Mouse (Mus musculus) CH12.LX (cell line): ENCODE measurements at regions not wholly inside any gene's neighbourhood (a gene's known extent, or its start where the extent isn't known, plus 50 kb on each side); places are given as distances from the start of the nearest gene placed in this dataset.

Source experiments
- DNase-seq: peaks from one replicate; pipeline ENCODE4 v3.0.0-alpha.2; 2013; ENCODE audit errors: extremely low read depth
- H3K27ac ChIP-seq: 2 replicates; pipeline ENCODE4 v1.5.1; 2012; ENCODE audit warnings: low read depth, mild to moderate bottlenecking, control low read depth, moderate library complexity; ENCODE audit not compliant: insufficient read depth
- H3K27me3 ChIP-seq: replicated peaks from 2 replicates; pipeline ENCODE3; 2012; ENCODE audit warnings: inconsistent platforms
- H3K36me3 ChIP-seq, 2 experiments: replicated peaks in 1 of 2; 2 replicates each; pipeline versions ENCODE3 to v1.6.1; 2012; ENCODE audit warnings: inconsistent platforms in 1 of 2, low read length in 1 of 2, mild to moderate bottlenecking in 1 of 2, mixed read lengths in 1 of 2, moderate library complexity in 1 of 2; ENCODE audit not compliant: control insufficient read depth in 1 of 2, insufficient read depth in 1 of 2
- H3K4me1 ChIP-seq, 2 experiments: 2 replicates each; pipeline ENCODE4 v1.6.1; 2012; ENCODE audit warnings: inconsistent platforms in 1 of 2, moderate library complexity in 1 of 2; ENCODE audit not compliant: insufficient read depth in 2 of 2, control insufficient read depth in 1 of 2
- H3K4me2 ChIP-seq: 2 replicates; pipeline ENCODE4 v1.6.1; 2012; ENCODE audit warnings: low read depth, mild to moderate bottlenecking, control low read depth; ENCODE audit not compliant: poor library complexity, insufficient read depth, severe bottlenecking
- H3K4me3 ChIP-seq, 3 experiments: fragments of 150-350 bp in 1 of 3; sonication (generic) in 1 of 3; replicated peaks in 1 of 3; 2 replicates each; pipeline versions ENCODE3 to v1.5.1; 2011 to 2012; ENCODE audit warnings: low read depth in 2 of 3, low read length in 2 of 3, mild to moderate bottlenecking in 2 of 3, moderate library complexity in 2 of 3, control low read depth in 1 of 3, improper control_type of control experiment in 1 of 3, inconsistent platforms in 1 of 3, mixed read lengths in 1 of 3; ENCODE audit not compliant: poor library complexity in 1 of 3
- H3K79me2 ChIP-seq: replicated peaks from 2 replicates; pipeline ENCODE4 v1.6.1; 2012; ENCODE audit warnings: mild to moderate bottlenecking, moderate library complexity; ENCODE audit not compliant: control insufficient read depth, poor library complexity, insufficient read depth, severe bottlenecking; ENCODE audit errors: extremely low read depth
- H3K9ac ChIP-seq: 2 replicates; pipeline ENCODE4 v1.6.1; 2012; ENCODE audit warnings: low read depth, mild to moderate bottlenecking, control low read depth, moderate library complexity; ENCODE audit not compliant: insufficient read depth
- H3K9me3 ChIP-seq: replicated peaks from 2 replicates; pipeline ENCODE3; 2012; ENCODE audit warnings: low read length, inconsistent platforms, mixed read lengths
- CHD1 ChIP-seq: IDR thresholded peaks from 2 replicates; pipeline ENCODE4 v1.6.1; 2012; ENCODE audit warnings: low read depth, low read length, improper control_type of control experiment, inconsistent platforms
- CHD2 ChIP-seq: IDR thresholded peaks from 2 replicates; pipeline ENCODE4 v1.6.1; 2011; ENCODE audit warnings: low read length, improper control_type of control experiment
- ETS1 ChIP-seq: conservative IDR thresholded peaks from 2 replicates; pipeline ENCODE4 v1.6.1; 2012; ENCODE audit warnings: low read depth, mild to moderate bottlenecking, inconsistent platforms, low read length, improper control_type of control experiment, moderate library complexity
- GABPA ChIP-seq: IDR thresholded peaks from 2 replicates; pipeline ENCODE4 v1.6.1; 2012; ENCODE audit warnings: low read depth, low read length, improper control_type of control experiment, inconsistent platforms; ENCODE audit not compliant: insufficient replicate concordance
- IRF4 ChIP-seq: IDR thresholded peaks from 2 replicates; pipeline ENCODE4 v1.6.1; 2014; ENCODE audit warnings: low read depth, mild to moderate bottlenecking, inconsistent platforms, low read length, improper control_type of control experiment
- JUN ChIP-seq: IDR thresholded peaks from 2 replicates; pipeline ENCODE4 v1.6.1; 2011; ENCODE audit warnings: low read depth, mild to moderate bottlenecking, low read length, improper control_type of control experiment, moderate library complexity; ENCODE audit not compliant: insufficient read depth
- KAT2A ChIP-seq: IDR thresholded peaks from 2 replicates; pipeline ENCODE4 v1.6.1; 2012; ENCODE audit warnings: low read length, improper control_type of control experiment, inconsistent platforms; ENCODE audit not compliant: insufficient replicate concordance
- MXI1 ChIP-seq: IDR thresholded peaks from 2 replicates; pipeline ENCODE4 v1.6.1; 2011; ENCODE audit warnings: mild to moderate bottlenecking, low read depth, low read length, improper control_type of control experiment
- PAX5 ChIP-seq: IDR thresholded peaks from 2 replicates; pipeline ENCODE4 v1.6.1; 2012; ENCODE audit warnings: low read length, inconsistent platforms, mixed read lengths
- POLR2AphosphoS2 ChIP-seq: IDR thresholded peaks from 2 replicates; pipeline ENCODE4 v1.6.1; 2011; ENCODE audit warnings: low read depth, low read length, improper control_type of control experiment
- RCOR1 ChIP-seq: conservative IDR thresholded peaks from 2 replicates; pipeline ENCODE4 v1.6.1; 2012; ENCODE audit warnings: low read depth, mild to moderate bottlenecking, inconsistent platforms, low read length, improper control_type of control experiment
- TBP ChIP-seq: conservative IDR thresholded peaks from 2 replicates; pipeline ENCODE4 v1.6.1; 2011; ENCODE audit warnings: low read depth, low read length, improper control_type of control experiment
- TCF12 ChIP-seq: IDR thresholded peaks from 2 replicates; pipeline ENCODE4 v1.6.1; 2014; ENCODE audit warnings: low read depth, mild to moderate bottlenecking, inconsistent platforms, low read length, improper control_type of control experiment
- UBTF ChIP-seq: IDR thresholded peaks from 2 replicates; pipeline ENCODE4 v1.6.1; 2012; ENCODE audit warnings: low read depth, mild to moderate bottlenecking, inconsistent platforms, low read length, improper control_type of control experiment, moderate library complexity
- USF1 ChIP-seq: IDR thresholded peaks from 2 replicates; pipeline ENCODE4 v1.6.1; 2014; ENCODE audit warnings: low read depth, mild to moderate bottlenecking, inconsistent platforms, low read length, improper control_type of control experiment
- ZMIZ1 ChIP-seq: IDR thresholded peaks from 2 replicates; pipeline ENCODE4 v1.6.1; 2012; ENCODE audit warnings: low read depth, mild to moderate bottlenecking, inconsistent platforms, low read length, improper control_type of control experiment
- ZNF384 ChIP-seq: IDR thresholded peaks from 2 replicates; pipeline ENCODE4 v1.6.1; 2012; ENCODE audit warnings: low read depth, low read length, improper control_type of control experiment, inconsistent platforms
- dilution Hi-C: fragments of 300-500 bp; cut with MboI; formaldehyde crosslinking; loops from 2 replicates; pipeline ENCODE4 v1.14.3; 2020; ENCODE audit warnings: low sequenced_read_pairs; ENCODE audit not compliant: extremely low pct_unique_long_range_greater_than_20kb, extremely low pct_ligation_motif_present
- in situ Hi-C: fragments of 300-500 bp; cut with MboI; formaldehyde crosslinking; loops from 3 replicates; pipeline ENCODE4 v1.14.3; 2019; ENCODE audit warnings: low sequenced_read_pairs, low pct_ligation_motif_present, low pct_unique_long_range_greater_than_20kb, mixed read lengths

GRCm38 (mm10) chr14:96990542-96991162 lies 471.8 kb upstream of the Klhl1 start:
- Histone ChIP-seq H3K79me2 (no peaks in the 10 kb centered on the region), H3K9me3 (peaks cover 2% of the 10 kb centered on the region), H3K27me3 (no peaks in the 10 kb centered on the region), H3K9ac (no peak overlapping the region), H3K27ac (no peak overlapping the region), H3K4me2 (no peak overlapping the region), H3K4me3 (no peak overlapping the region), H3K4me1 (no peaks in the 10 kb centered on the region), H3K36me3 (no peaks in the 10 kb centered on the region)
- dilution Hi-C loops (no loop called here), in situ Hi-C loops (no loop called here)
- TF ChIP-seq PAX5 (no peak), IRF4 (no peak), CHD2 (no peak), UBTF (no peak), ZMIZ1 (no peak), TBP (no peak), TCF12 (no peak), POLR2AphosphoS2 (no peak)
- no peak for DNase-seq

- Histone ChIP-seq H3K4me2 (no peak overlapping the region), H3K9me3 (peaks cover 15% of the 10 kb centered on the region), H3K4me3 (no peak overlapping the region), H3K36me3 (no peaks in the 10 kb centered on the region), H3K9ac (no peak overlapping the region), H3K27ac (no peak overlapping the region), H3K4me1 (no peaks in the 10 kb centered on the region), H3K27me3 (no peaks in the 10 kb centered on the region)
- dilution Hi-C loops: no loop called here
- DNase-seq: no peak
- TF ChIP-seq USF1 (no peak), MXI1 (no peak), RCOR1 (no peak), GABPA (no peak), ZMIZ1 (no peak), CHD1 (no peak), POLR2AphosphoS2 (no peak), ZNF384 (no peak), JUN (no peak), ETS1 (no peak), PAX5 (no peak), KAT2A (no peak)
- TF ChIP-seq, all 38 proteins: peak for 0
- in situ Hi-C loops: no loop called here
- H3K79me2 ChIP-seq: no peaks in the 10 kb centered on the region
Observed at GRCm38 (mm10) chr14:96963074-96963447, 444.2 kb upstream of the Klhl1 start.
